Mouse (Mus musculus): ENCODE measurements around the gene Fkbp1a.
A peak's percentile ranks its signal among the peaks of the same experiment; 100 is the strongest.

Fkbp1a gene

DNA sequence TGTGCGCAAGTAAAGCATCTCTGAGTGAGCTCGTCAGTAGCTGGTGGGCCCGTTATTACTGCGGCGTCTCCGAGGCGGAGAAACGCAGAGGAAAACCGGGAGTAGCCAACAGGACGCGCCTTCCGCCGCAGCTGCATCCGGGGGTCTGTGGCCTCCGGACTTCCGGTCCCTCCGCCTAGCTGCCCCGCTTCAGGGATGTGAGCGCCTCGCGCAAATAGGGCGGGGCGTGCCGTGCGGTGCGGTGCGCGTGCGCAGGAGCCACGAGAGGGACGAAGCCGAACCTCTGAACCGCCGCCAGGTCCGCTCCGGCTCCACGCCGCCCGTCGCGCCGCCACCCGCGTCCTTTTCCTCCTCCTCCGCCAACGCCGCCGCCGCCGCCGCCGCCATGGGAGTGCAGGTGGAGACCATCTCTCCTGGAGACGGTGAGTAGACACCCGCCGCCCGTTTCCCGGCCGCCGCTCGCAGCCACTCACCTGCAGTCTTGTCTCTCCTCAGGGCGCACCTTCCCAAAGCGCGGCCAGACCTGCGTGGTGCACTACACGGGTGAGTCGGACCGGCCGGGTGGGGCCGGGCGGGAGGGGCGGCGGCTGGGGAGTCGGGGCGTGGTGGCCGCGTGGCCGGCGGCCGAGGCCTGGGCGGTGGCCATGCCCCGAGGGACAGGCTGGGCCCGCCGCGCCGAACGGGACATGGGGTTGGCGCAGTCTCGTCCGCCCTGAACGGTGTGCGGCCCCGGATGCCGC is at the start of gene Fkbp1a:
Fkbp1a (plus strand) TSS at position 161 of the 740 bp plus-strand sequence.
- peak; percentile 91 for DNase-seq (ENCODE audit: low read depth, low spot score)

- DNase-seq (ENCODE audit: low read depth, low spot score) = peak; percentile 95
Observed at GRCm38 (mm10) chr2:151494035-151494803, 48.1 kb upstream of the Fkbp1a start, which contains the start of gene Nsfl1c. Nsfl1c (plus strand) TSS chr2:151494182.

DNA sequence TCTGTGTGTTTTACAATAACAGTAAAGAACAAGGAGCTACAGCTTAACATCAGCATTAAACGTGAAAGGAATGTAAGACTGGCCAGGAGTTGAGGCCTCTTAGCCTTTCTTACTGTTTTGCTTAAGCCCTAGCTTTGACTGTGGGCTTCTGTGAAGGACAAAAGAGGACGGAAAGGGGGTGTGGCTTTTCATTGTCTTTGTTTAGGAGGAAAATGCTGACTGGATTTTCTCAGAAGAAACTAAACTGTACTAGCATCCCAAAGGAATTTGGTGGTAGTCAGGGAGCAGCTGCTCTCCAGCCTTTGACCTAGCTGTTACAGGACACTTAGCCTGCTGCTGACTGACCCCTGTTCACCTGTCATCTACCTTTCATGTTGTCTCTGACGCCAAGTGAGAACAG is 43.9 kb upstream of the Fkbp1a start:
- no peak for DNase-seq (ENCODE audit: low read depth, low spot score)

DNA sequence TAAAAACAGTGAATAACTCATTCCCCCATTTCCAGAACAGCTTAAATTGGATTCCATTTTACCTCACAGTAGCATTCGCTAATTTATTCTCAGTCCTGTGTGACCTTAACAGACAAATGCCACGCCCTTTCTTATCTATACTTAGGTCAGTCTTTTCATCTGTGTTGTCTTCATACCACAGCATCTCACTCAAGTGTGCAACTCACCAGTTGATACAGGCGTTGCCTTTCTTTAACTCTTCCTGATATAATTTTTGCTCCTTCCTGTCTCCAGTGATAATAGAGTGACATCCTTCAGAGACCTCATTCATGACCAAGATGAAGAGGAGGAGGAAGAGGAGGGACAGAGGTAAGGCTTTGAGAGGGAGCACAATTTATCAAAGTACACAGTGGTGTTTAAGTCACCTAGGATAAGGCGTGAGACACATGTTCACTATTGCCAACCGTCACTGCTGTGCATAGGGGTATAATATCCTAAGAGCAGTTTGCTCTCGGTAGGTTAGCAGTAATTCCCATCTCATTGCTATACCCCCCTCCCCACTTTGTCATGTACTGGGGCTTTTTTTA is 41.8 kb upstream of the Fkbp1a start:
- no peak for DNase-seq (ENCODE audit: low read depth, low spot score)

DNA sequence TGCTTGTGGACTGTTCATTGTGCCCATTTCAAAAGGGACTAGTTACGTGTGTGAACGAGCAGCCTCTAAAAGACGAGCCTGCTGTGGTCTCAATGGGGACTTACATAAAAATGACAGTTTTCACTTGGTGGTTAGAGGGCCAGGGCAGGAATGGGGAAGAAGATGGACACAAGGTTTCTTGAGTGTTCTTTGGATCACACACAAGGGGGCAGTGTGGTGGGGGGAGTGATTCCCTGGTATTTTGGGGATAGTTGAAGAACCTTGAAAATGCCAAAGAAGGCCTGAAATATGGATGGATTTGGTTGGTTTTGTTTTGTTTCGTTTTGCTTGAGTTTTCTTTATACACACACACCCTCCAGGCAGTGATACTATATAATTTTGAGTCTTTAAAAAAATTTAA is 38.1 kb upstream of the Fkbp1a start:
- no peak for DNase-seq (ENCODE audit: low read depth, low spot score)

GRCm38 (mm10) chr2:151512199-151512598 is 30.1 kb upstream of the Fkbp1a start:
- DNase-seq (ENCODE audit: low read depth, low spot score) = no peak

DNA sequence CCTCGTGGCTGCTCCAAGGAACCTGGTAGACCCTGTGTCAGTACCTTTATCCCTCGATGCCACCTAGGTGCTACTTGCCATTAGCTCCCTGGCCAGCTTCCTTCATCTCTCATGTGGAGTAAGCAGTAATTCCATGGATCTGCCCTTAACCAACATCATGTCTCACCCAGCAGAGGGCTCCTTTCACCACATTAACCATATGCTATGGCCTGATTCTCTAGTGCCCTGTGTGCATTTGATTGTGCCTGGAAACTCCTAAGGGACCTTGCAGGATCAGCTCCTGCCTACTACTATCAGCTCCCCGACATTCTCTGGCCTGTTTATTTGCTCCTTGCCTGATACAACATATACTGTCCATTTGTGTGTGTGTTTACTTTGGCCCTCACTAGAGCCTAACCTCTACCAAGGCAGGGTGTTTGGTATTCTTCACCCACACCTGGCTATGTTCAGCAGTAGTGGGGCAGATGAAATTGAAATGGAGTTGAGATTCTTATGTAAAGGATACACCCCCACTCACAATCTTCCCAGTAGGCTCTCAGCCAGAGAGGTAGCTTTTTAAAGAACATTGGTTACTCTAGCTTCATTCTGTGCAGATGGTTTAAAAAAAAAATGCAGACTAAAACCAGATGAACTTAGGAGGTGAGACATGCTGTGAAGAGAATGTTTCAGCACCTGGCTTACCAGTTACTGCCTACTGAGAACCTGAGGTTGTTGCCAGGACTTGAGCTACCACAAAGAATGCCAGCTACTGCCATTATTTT is 28.6 kb upstream of the Fkbp1a start:
- peak; percentile 86 for DNase-seq (ENCODE audit: low read depth, low spot score)

DNA sequence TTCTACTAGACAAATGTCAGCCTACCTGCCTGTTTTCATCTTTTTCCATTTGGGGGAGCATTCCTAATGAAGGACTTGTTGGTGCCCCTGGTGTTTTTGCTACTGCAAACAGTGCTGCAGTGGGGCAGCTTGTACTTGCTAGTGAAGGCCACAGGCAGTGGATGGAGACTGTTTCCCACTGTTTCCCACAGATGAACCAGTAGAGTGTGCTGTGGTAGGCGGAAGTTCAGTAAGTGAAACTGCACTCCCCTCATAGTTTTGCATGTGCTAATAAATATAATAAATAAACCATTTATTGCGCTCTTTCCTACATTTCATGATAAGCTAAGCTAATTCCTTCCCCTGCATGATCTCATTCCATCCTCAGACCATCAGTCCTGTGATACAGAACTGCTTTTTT is 23.3 kb upstream of the Fkbp1a start:
- no peak for DNase-seq (ENCODE audit: low read depth, low spot score)

- no peak for DNase-seq (ENCODE audit: low read depth, low spot score)
Observed at GRCm38 (mm10) chr2:151524324-151525041, 17.8 kb upstream of the Fkbp1a start.

GRCm38 (mm10) chr2:151525520-151525919 is 16.8 kb upstream of the Fkbp1a start:
- no peak for DNase-seq (ENCODE audit: low read depth, low spot score)

DNA sequence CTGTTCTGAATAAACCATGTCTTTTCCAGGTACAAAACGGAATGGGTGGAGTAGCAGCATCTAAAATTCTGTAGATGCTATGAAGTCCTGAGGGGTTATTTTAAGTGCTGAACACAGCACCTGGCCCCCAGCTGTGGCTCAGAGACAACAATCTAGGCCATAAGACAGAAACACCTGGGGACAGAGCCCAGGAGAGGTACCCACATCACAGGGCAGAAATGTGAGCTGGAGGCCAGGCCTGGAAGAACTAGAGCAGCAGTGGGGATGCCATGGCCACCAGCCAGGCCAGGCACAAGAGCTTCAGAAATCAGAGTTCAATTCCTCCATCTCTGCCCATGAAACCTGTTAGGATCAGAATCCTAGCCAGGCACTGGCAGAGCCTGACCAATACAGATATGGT is 14.2 kb upstream of the Fkbp1a start:
- no peak for DNase-seq (ENCODE audit: low read depth, low spot score)

DNA sequence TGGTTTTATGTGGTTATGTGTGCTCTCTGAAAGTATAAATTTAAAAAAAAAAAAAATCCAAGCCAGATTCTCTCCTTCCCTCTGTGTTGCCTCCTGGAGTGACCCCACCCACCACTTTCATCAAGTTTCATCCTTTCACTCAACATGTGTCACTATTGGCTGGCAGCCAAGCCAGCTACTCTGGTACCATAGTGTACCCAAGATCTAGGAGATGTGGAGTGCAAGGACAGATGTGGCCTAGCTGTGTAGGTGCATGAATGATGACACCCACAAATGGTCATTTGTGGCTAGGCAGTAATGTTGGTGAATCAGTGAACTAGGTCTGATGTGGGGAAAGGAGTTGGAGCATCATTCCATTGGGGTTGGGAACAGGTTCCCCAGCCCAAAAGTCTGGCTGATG is 13.1 kb upstream of the Fkbp1a start:
- no peak for DNase-seq (ENCODE audit: low read depth, low spot score)

GRCm38 (mm10) chr2:151530378-151531230 is 11.7 kb upstream of the Fkbp1a start:
- DNase-seq (ENCODE audit: low read depth, low spot score) = no peak

DNA sequence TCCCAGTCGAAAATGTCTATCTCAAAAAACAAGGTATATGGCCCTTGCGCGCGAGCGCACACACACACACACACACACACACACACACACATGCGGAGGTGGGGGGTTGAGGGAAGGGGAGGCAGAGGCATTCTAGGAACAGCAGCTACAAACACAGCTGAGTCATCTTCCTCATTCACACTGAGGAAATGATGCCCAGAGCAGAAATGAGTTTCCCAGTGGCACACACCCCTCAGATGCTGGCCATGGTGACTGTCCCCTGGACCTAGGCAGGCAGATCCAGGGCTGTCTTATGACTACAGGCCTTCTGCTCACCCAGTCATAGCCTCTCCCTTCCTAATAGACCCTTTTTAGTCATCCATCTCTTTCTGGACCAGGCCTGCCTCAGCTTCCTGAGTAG is 8.7 kb upstream of the Fkbp1a start:
- DNase-seq (ENCODE audit: low read depth, low spot score) = no peak

GRCm38 (mm10) chr2:151535961-151536617 is 6.2 kb upstream of the Fkbp1a start:
- no peak for DNase-seq (ENCODE audit: low read depth, low spot score)

- DNase-seq (ENCODE audit: low read depth, low spot score) = no peak
Observed at GRCm38 (mm10) chr2:151536618-151536974, 5.7 kb upstream of the Fkbp1a start.

- peak; percentile 48 for DNase-seq (ENCODE audit: low read depth, low spot score)
Observed at GRCm38 (mm10) chr2:151538646-151539045, 3.6 kb upstream of the Fkbp1a start.

DNA sequence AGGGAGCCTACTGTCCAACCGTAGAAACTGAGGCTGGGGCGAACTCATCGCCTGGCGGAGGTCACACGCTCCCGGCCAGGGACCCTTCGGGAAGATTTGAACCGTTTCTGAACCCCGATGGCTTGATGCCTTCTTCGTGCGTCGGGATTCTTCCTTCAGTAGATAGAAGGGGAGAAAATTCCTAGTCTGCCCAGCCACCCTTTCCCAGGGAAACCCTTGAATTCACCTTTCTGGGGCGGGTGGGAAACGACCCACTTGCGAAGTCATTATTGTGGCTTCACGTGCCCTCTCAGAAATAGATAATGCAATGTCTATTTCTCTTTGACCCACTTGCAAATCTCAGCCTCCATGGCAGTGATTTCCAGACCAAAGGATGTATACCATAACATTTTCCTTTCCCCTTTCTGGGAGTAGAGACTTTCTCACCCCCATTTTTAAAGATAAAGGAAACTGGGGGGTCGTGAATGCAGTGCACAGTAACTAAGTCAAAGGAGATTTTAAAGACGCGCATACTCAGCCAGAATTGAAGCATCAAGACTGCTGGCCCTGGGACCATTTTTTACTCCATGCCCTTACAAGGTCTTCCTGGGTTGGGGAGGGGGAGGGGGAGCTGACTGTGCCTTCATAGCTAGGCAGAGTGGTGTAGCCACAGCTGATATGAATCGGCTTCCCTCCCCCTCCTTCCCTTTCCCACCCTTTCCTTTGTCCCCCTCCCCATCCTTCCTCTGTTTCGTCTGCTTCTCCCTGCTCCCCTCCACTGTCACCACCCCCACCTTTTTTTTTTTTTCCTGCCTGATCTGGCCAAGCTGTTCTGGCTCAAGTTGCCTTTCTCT is 996 bp downstream of the Fkbp1a start:
- DNase-seq (ENCODE audit: low read depth, low spot score) = peak; percentile 39

DNA sequence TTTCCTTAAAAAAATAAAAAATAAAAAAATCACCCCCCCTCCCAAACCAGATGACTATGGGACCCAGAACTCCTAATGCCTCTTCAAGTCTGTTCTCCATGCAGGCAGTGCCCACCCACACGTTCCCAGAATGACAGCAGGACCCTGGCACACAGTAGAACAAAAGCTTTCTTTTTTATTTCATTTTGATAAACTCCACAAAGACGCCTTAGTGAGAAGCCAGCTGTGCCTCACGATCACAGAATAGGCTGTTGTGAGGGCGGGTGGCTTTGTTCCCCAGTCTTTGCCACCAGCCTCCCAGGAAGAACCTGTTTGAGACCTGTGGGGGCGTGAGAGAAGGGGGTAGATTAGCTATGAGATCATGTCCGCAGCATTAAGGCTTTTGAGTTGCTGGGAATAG is 2.4 kb downstream of the Fkbp1a start:
- DNase-seq (ENCODE audit: low read depth, low spot score) = peak; percentile 73

Measured in telencephalon, adult 2 months (tissue).